Mouse (Mus musculus) bone marrow macrophage, adult 2 months (primary cell): ENCODE measurements around the gene Ost4.

Source experiments
- CTCF ChIP-seq: IDR thresholded peaks from 2 replicates; pipeline ENCODE4 v1.5.1; 2012; ENCODE audit warnings: low read depth, mild to moderate bottlenecking, low read length, moderate library complexity
- POLR2A ChIP-seq: IDR thresholded peaks from 2 replicates; pipeline ENCODE4 v1.6.1; 2012; ENCODE audit warnings: mild to moderate bottlenecking, low read depth, low read length, borderline replicate concordance

GRCm38 (mm10) chr5:30952551-30952950 lies 45.0 kb upstream of the Ost4 start:
- TF ChIP-seq CTCF: no peak
- no peak for TF ChIP-seq POLR2A
